Mouse (Mus musculus): Measurements from ENCODE around the gene Ccdc40. TPM values are rescaled to one million over a fixed set of nuclear protein-coding genes. Genes with fewer than 3 reads are reported as not detected.

The Ccdc40 gene
- polyA plus RNA-seq, 1 experiment from 2014 or later: 18.6 TPM

DNA sequence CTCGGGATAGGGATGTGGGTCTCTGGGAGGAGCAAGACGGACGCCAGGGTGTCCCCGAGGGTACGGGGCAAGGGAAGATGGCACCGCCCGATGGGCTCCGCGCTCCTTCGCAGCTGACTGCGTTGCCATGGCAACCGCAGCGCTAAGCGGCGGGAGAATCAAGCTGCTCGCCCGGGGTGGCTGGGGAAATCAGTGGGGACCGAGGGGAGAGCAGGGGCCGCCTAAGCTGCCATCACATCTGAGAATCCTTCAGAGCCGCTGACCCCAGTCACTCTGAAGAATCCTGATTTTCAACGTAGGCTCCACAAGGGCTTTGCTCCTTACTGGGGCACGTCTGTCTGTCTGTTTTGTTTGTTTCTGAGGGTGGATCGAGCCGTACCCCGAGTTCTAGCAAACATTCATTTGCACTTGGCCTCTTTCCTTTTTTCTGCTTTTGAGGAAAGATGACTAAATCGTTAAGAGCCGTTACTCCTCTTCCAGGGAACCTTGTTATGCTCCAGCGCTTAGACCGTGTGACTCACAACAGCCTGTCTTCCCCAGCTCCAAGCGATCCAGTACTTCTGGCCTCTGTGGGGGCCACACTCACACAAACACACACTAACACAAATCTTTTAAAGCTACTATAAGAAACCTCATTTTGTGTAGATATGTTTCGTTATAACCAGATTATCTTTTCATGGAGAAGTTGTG is 72.0 kb downstream of the Ccdc40 start:
- H3K36me3 ChIP-seq: peaks cover 27% of the 10 kb centered on the region
- H3K9ac ChIP-seq (replicated peaks): peak overlapping the region; percentile 97
- H3K4me2 ChIP-seq (replicated peaks): peak overlapping the region; percentile 93
- 2% methylated on average over 31 of the region's 31 CpGs for WGBS
- H3K27me3 ChIP-seq: 0 out of 2 replicates have a peak, but pooled peaks cover 12% of the 10 kb centered on the region
- ATAC-seq (ENCODE audit: low FRiP score, low read depth): no peak
- peak overlapping the region; percentile 96 for H3K27ac ChIP-seq (replicated peaks)
- peaks cover 24% of the 10 kb centered on the region for H3K4me1 ChIP-seq
- no peaks in the 10 kb centered on the region for H3K9me3 ChIP-seq
- H3K4me3 ChIP-seq: peak overlapping the region; percentile 99

- Histone ChIP-seq H3K27ac (replicated peaks) (peak overlapping the region; percentile 96; the same call in 1 of the 2 replicates), H3K4me2 (replicated peaks) (peak overlapping the region; percentile 93), H3K9me3 (no peaks in the 10 kb centered on the region), H3K4me3 (peak overlapping the region; percentile 99; the same call in 1 of the 2 replicates), H3K4me1 (peaks cover 24% of the 10 kb centered on the region), H3K27me3 (0 out of 2 replicates have a peak, but pooled peaks cover 12% of the 10 kb centered on the region), H3K9ac (replicated peaks) (peak overlapping the region; percentile 97; the same call in 1 of the 2 replicates), H3K36me3 (peaks cover 21% of the 10 kb centered on the region)
- 26% methylated on average over 2 of the region's 2 CpGs for WGBS
- no peak for ATAC-seq (ENCODE audit: low FRiP score, low read depth)
Measured at GRCm38 (mm10) chr11:119300986-119301385, 72.6 kb downstream of the Ccdc40 start.

DNA sequence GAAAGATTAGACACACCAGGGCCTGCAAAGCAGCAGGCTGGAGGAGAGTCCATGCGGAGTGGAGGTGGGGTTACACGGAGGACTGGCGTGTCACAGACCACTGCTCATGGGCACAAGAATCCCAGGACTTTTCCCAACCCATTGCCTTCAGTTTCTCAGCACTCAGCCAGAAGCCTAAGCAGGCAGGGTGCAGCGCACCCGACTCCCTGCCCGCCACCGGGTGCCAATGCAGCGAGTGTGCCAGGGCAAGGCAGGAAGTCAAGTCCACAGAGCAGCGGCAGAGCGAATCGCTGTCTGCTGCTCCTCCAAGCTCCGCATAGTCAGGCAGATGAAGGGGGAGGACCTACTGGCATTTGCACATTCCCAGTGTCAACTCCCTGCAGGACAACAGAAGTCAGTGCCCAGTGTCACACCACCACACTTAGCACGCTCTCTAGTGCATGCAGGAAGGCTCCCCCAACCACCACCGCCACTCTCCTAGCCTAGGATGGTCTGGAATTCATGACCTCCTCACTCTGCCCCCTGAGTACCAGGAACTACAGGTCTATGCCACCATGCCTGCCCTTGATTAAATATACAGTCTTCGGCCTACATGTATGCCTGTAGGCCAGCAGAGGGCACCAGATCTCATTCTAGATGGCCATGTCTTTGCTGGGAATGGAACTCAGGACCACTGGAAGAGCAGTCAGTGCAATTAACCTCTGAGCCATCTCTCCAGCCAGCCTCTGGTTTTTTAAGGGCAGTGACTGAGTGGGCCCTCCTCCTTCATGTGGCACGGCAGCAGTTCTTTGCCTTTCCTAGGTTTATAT is 76.7 kb downstream of the Ccdc40 start:
- Histone ChIP-seq H3K36me3 (no peaks in the 10 kb centered on the region), H3K27me3 (peaks cover 20% of the 10 kb centered on the region; the same call in 1 of the 2 replicates), H3K27ac (replicated peaks) (no peak overlapping the region), H3K9me3 (no peaks in the 10 kb centered on the region), H3K9ac (replicated peaks) (no peak overlapping the region), H3K4me3 (no peak overlapping the region), H3K4me1 (peaks cover 12% of the 10 kb centered on the region), H3K4me2 (replicated peaks) (no peak overlapping the region)
- 47% methylated on average over 16 of the region's 16 CpGs for WGBS
- no peak for ATAC-seq (ENCODE audit: low FRiP score, low read depth)

- Histone ChIP-seq H3K27me3 (peaks cover 20% of the 10 kb centered on the region; the same call in 1 of the 2 replicates), H3K4me3 (no peak overlapping the region), H3K4me2 (replicated peaks) (no peak overlapping the region), H3K27ac (replicated peaks) (no peak overlapping the region), H3K4me1 (0 out of 2 replicates have a peak, but pooled peaks cover 3% of the 10 kb centered on the region), H3K9ac (replicated peaks) (no peak overlapping the region), H3K36me3 (no peaks in the 10 kb centered on the region), H3K9me3 (no peaks in the 10 kb centered on the region)
- 65% methylated on average over 13 of the region's 13 CpGs for WGBS
- no peak for ATAC-seq (ENCODE audit: low FRiP score, low read depth)
Measured at GRCm38 (mm10) chr11:119306762-119307657, 78.6 kb downstream of the Ccdc40 start.

GRCm38 (mm10) chr11:119307658-119307867 is 79.2 kb downstream of the Ccdc40 start, which contains the start of gene Card14:
Card14 (plus strand) TSS chr11:119307768.
- H3K9ac ChIP-seq (replicated peaks): no peak within 1 kb of the TSS
- 54% methylated on average over 1 of the region's 1 CpGs for WGBS
- no peak within 1 kb of the TSS for H3K27ac ChIP-seq (replicated peaks)
- peaks cover 20% of the 10 kb centered on the region; the same call in 1 of the 2 replicates for H3K27me3 ChIP-seq
- H3K4me2 ChIP-seq (replicated peaks): no peak within 1 kb of the TSS
- ATAC-seq (ENCODE audit: low FRiP score, low read depth): no peak
- no peaks in the 10 kb centered on the region for H3K36me3 ChIP-seq
- no peaks in the 10 kb centered on the region for H3K9me3 ChIP-seq
- H3K4me1 ChIP-seq: 0 out of 2 replicates have a peak, but pooled peaks cover 3% of the 10 kb centered on the region
- no peak within 1 kb of the TSS for H3K4me3 ChIP-seq

DNA sequence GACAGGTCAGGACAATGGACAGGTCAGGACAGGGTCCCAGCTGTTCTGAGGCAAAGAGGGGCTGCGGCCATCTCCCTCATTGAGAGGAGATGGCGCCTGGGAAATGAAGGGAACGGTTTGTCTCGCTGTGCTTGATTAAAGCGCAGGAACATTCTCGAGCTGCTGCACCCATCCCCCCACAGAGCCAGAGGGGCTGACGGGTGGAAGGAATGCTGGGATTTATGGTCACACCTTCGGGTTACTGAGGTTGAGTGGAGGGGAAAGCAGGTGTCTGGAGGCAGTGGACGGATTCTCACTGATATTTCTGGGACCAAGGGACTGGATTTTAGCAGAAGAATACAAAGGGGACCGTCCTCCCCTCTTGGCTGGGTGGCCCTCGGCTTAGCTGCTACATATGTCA is 79.5 kb downstream of the Ccdc40 start:
- peaks cover 20% of the 10 kb centered on the region; the same call in 1 of the 2 replicates for H3K27me3 ChIP-seq
- H3K9me3 ChIP-seq: no peaks in the 10 kb centered on the region
- H3K9ac ChIP-seq (replicated peaks): no peak overlapping the region
- no peak overlapping the region for H3K27ac ChIP-seq (replicated peaks)
- no peak overlapping the region for H3K4me3 ChIP-seq
- H3K4me1 ChIP-seq: 0 out of 2 replicates have a peak, but pooled peaks cover 3% of the 10 kb centered on the region
- no peak for ATAC-seq (ENCODE audit: low FRiP score, low read depth)
- no peak overlapping the region for H3K4me2 ChIP-seq (replicated peaks)
- no peaks in the 10 kb centered on the region for H3K36me3 ChIP-seq
- 34% methylated on average over 11 of the region's 11 CpGs for WGBS

DNA sequence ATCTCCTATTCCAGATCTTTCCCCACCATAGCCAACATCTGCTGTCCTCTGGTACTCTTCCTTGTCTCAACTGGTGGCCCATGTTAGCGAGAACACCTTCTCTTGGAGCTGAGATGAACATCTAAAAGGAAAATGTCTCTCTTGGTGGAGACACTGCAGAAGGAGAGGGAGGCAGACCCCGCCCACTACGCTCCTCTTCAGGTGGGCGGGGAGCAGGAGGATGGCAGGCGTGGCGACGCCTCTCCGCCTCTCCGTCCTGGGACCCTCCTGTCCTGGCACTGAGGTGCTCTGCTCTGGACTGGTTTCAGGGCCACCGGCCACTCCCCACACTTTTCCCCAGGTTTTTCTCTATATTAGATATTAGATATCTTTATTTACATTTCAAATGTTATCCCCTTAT is 82.2 kb downstream of the Ccdc40 start:
- Histone ChIP-seq H3K27me3 (peaks cover 8% of the 10 kb centered on the region; the same call in 1 of the 2 replicates), H3K4me3 (no peak overlapping the region), H3K9ac (replicated peaks) (no peak overlapping the region), H3K9me3 (no peaks in the 10 kb centered on the region), H3K4me2 (replicated peaks) (no peak overlapping the region), H3K27ac (replicated peaks) (no peak overlapping the region), H3K4me1 (0 out of 2 replicates have a peak, but pooled peaks cover 3% of the 10 kb centered on the region), H3K36me3 (no peaks in the 10 kb centered on the region)
- no peak for ATAC-seq (ENCODE audit: low FRiP score, low read depth)
- WGBS: 11% methylated on average over 10 of the region's 10 CpGs

DNA sequence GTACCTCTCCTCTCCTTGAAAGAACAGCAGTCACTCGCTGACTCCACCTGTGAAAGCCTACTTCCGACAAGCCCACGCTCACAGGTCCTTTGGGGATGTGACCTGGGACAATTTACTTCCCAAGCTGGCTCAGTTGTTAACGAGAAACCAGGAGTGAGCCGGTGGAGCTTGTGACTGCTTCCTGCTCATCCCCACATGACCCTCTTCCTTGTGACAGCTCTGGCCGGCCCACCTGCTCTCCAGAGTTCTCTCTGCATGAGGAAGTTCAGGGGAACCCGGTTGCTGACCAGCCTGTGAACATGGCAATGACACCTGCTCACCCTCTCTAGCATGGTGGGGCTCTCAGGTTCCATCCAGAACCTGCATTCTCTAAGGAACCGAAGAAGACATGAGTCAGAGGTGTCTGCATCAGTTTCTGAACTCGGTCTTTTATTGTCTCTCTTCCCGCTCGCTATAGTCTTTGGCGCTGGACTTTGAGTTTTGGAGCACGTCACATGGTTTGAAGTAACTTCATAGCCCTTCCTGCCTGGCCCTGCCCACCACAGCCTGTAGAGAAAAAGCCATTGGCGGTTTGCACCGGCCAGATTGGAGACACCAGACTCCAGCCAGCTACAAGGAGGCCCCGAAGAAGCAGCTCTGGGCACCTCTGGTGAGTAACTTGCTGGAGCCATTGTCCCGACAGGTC is 86.0 kb downstream of the Ccdc40 start:
- no peak for ATAC-seq (ENCODE audit: low FRiP score, low read depth)
- no peak overlapping the region for H3K4me2 ChIP-seq (replicated peaks)
- no peak overlapping the region for H3K9ac ChIP-seq (replicated peaks)
- no peak overlapping the region for H3K4me3 ChIP-seq
- H3K36me3 ChIP-seq: no peaks in the 10 kb centered on the region
- H3K27ac ChIP-seq (replicated peaks): no peak overlapping the region
- H3K27me3 ChIP-seq: no peaks in the 10 kb centered on the region; the same call in 1 of the 2 replicates
- H3K4me1 ChIP-seq: no peaks in the 10 kb centered on the region
- H3K9me3 ChIP-seq: no peaks in the 10 kb centered on the region
- 85% methylated on average over 17 of the region's 17 CpGs for WGBS

Other genes starting within 250 kb of the Ccdc40 start
- gene Enpp7, start 240.4 kb upstream of the Ccdc40 start, polyA plus RNA-seq (2016; fragmentation: Nextera tagmentation; extraction: Ambion mirVana): not detected in 2 replicates
- gene Cbx2, start 205.6 kb upstream of the Ccdc40 start, polyA plus RNA-seq (2016; fragmentation: Nextera tagmentation; extraction: Ambion mirVana): 81.0 and 86.0 TPM in 2 replicates
- gene Cbx8, start 187.6 kb upstream of the Ccdc40 start, polyA plus RNA-seq (2016; fragmentation: Nextera tagmentation; extraction: Ambion mirVana): 12.1 and 15.1 TPM in 2 replicates
- gene Cbx4, start 142.4 kb upstream of the Ccdc40 start, polyA plus RNA-seq (2016; fragmentation: Nextera tagmentation; extraction: Ambion mirVana): 12.4 and 15.2 TPM in 2 replicates
- 30.9 and 35.1 TPM in 2 replicates for gene Tbc1d16, start 73 bp upstream of the Ccdc40 start, polyA plus RNA-seq (2016; fragmentation: Nextera tagmentation; extraction: Ambion mirVana)
- gene Gaa, start 39.3 kb downstream of the Ccdc40 start, polyA plus RNA-seq (2016; fragmentation: Nextera tagmentation; extraction: Ambion mirVana): 40.6 and 42.1 TPM in 2 replicates
- 326 and 341 TPM in 2 replicates for gene Eif4a3, start 71.5 kb downstream of the Ccdc40 start, polyA plus RNA-seq (2016; fragmentation: Nextera tagmentation; extraction: Ambion mirVana)
- 0.06 and 0.10 TPM in 2 replicates for gene Card14, start 79.2 kb downstream of the Ccdc40 start, polyA plus RNA-seq (2016; fragmentation: Nextera tagmentation; extraction: Ambion mirVana)
- gene Sgsh, start 127.0 kb downstream of the Ccdc40 start, polyA plus RNA-seq (2016; fragmentation: Nextera tagmentation; extraction: Ambion mirVana): 4.6 and 6.5 TPM in 2 replicates
- gene Slc26a11, start 127.0 kb downstream of the Ccdc40 start, polyA plus RNA-seq (2016; fragmentation: Nextera tagmentation; extraction: Ambion mirVana): 4.2 and 6.1 TPM in 2 replicates
- gene Rnf213, start 164.5 kb downstream of the Ccdc40 start, polyA plus RNA-seq (2016; fragmentation: Nextera tagmentation; extraction: Ambion mirVana): 1.2 TPM in 2 replicates